Mouse (Mus musculus) cerebellum, adult 18-20 months (tissue): ENCODE measurements around the gene Als2.

ENCODE experiments used
- DNase-seq, 2 experiments: peaks; one replicate each; pipeline ENCODE4 v3.0.0; 2021

The Als2 gene

GRCm38 (mm10) chr1:59162309-59163024 lies 74.6 kb downstream of the Als2 start:
- DNase-seq = peak; percentile 50 to 54

- peak; percentile 55 to 60 for DNase-seq
Observed at GRCm38 (mm10) chr1:59161396-59161795, 75.6 kb downstream of the Als2 start.

GRCm38 (mm10) chr1:59160871-59161270 lies 76.2 kb downstream of the Als2 start:
- DNase-seq = peak in 1 of 2 experiments; percentile 33

- DNase-seq = no peak
Observed at GRCm38 (mm10) chr1:59159136-59159535, 77.9 kb downstream of the Als2 start.

GRCm38 (mm10) chr1:59158498-59158897 lies 78.5 kb downstream of the Als2 start:
- peak; percentile 34 to 43 for DNase-seq

- DNase-seq = no peak
Observed at GRCm38 (mm10) chr1:59157846-59158245, 79.2 kb downstream of the Als2 start.

GRCm38 (mm10) chr1:59152346-59152745 lies 84.7 kb downstream of the Als2 start:
- no peak for DNase-seq

GRCm38 (mm10) chr1:59150542-59150941 lies 86.5 kb downstream of the Als2 start:
- no peak for DNase-seq

GRCm38 (mm10) chr1:59144543-59144942 lies 92.5 kb downstream of the Als2 start:
- peak; percentile 61 to 69 for DNase-seq

- peak in 1 of 2 experiments; percentile 45 for DNase-seq
Observed at GRCm38 (mm10) chr1:59142809-59143208, 94.2 kb downstream of the Als2 start.

- DNase-seq = no peak
Observed at GRCm38 (mm10) chr1:59134419-59134818, 102.6 kb downstream of the Als2 start.

GRCm38 (mm10) chr1:59128879-59129278 lies 108.2 kb downstream of the Als2 start:
- no peak for DNase-seq

- DNase-seq = no peak
Observed at GRCm38 (mm10) chr1:59125558-59125957, 111.5 kb downstream of the Als2 start.

GRCm38 (mm10) chr1:59119720-59120457 lies 117.1 kb downstream of the Als2 start, which contains the start of gene Tmem237:
Gene Tmem237 (minus strand): TSS chr1:59120408.
- DNase-seq = peak; percentile 92 to 95
